Mouse (Mus musculus): ENCODE measurements around the gene Epb41l1. TPM values are rescaled to one million over a fixed set of nuclear protein-coding genes. Genes with fewer than 3 reads are reported as not detected.
A peak's percentile ranks its signal among the peaks of the same experiment; 100 is the strongest.

Gene Epb41l1
- polyA plus RNA-seq, 1 experiment from 2014 or later: 0.76 TPM

DNA sequence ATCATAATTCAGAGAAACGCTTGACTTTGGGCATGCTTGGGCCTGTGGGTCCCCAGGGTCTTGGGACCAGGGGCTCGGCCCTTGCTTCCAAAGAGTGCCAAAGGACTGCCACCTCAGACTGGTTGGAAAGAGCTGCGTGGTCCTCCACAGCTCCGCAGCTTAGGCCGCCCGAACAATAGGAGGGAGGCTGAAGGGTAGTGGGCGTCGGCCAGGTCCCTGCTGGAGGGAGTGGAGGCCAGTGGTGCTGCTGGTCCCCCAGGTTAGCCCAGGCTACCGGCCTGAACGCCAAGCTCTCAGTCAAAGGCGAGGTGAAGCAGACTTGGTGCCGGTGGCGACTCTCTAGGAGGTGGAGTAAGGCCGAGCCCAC lies 399 bp upstream of the Epb41l1 start:
- no peaks in the 10 kb centered on the region for H3K36me3 ChIP-seq (ENCODE audit: control insufficient read depth, insufficient read depth)
- H3K27ac ChIP-seq (ENCODE audit: low read length): no peak overlapping the region
- H3K4me2 ChIP-seq (ENCODE audit: low read depth, low read length): peak overlapping the region; percentile 98
- peaks cover 30% of the 10 kb centered on the region for H3K27me3 ChIP-seq (ENCODE audit: control insufficient read depth, insufficient read depth, low read length)
- H3K4me1 ChIP-seq (ENCODE audit: control insufficient read depth, insufficient read depth, low read length): peaks cover 15% of the 10 kb centered on the region; the same call in 1 of the 2 replicates
- peak overlapping the region; percentile 72 for H3K9ac ChIP-seq (ENCODE audit: low read length)
- H3K9me3 ChIP-seq (replicated peaks; ENCODE audit: control insufficient read depth, low read length): no peaks in the 10 kb centered on the region
- H3K4me3 ChIP-seq (ENCODE audit: low read length): peak overlapping the region; percentile 56
- no peak for ATAC-seq (replicated peaks; ENCODE audit: extremely low read depth, insufficient read depth, low FRiP score)
- 25% methylated on average over 14 of the region's 14 CpGs for WGBS

DNA sequence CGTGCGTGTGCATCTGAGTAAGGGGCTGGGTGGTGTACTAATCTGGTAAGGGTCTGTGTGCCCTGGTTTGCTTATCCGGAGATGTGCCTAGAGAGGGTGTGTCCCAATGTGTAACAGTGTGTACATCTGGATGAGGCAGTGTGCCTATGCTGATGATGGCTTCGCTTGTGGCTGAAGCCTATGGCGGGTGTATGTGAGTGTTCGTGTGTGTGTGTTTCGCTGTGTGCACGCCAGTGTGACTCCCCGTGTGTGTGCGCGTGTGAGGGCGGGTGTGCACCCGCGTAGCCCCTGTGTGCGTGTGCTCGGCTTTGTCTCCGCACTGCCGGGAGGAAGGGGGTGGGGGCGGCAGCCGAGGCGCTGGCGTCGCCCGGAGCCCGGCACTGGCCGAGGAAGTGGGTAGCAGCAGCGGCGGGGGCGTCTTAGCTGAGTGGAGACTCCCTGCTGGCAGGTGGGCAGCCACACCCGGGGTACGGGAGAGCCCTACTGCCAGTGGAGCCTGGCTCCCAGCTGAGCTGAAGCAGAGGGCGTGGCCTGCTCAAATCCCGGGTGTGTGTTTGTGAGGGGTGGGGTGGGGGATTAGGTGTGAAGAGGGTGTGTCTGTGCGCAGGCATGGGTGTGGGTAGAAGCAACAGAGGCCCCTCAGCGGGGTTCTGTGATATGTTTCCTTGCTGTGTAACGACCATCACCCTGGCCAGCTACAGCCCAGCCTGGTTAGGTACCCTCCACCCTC lies 837 bp downstream of the Epb41l1 start:
- Histone ChIP-seq H3K9ac (ENCODE audit: low read length) (peak overlapping the region; percentile 72), H3K4me3 (ENCODE audit: low read length) (peak overlapping the region; percentile 56), H3K4me1 (ENCODE audit: control insufficient read depth, insufficient read depth, low read length) (peaks cover 15% of the 10 kb centered on the region; the same call in 1 of the 2 replicates), H3K27ac (ENCODE audit: low read length) (no peak overlapping the region), H3K36me3 (ENCODE audit: control insufficient read depth, insufficient read depth) (no peaks in the 10 kb centered on the region), H3K9me3 (replicated peaks; ENCODE audit: control insufficient read depth, low read length) (no peaks in the 10 kb centered on the region), H3K27me3 (ENCODE audit: control insufficient read depth, insufficient read depth, low read length) (peaks cover 30% of the 10 kb centered on the region), H3K4me2 (ENCODE audit: low read depth, low read length) (peak overlapping the region; percentile 98)
- WGBS: under 1% methylated on average over 36 of the region's 36 CpGs
- ATAC-seq (replicated peaks; ENCODE audit: extremely low read depth, insufficient read depth, low FRiP score): peak; percentile 30

DNA sequence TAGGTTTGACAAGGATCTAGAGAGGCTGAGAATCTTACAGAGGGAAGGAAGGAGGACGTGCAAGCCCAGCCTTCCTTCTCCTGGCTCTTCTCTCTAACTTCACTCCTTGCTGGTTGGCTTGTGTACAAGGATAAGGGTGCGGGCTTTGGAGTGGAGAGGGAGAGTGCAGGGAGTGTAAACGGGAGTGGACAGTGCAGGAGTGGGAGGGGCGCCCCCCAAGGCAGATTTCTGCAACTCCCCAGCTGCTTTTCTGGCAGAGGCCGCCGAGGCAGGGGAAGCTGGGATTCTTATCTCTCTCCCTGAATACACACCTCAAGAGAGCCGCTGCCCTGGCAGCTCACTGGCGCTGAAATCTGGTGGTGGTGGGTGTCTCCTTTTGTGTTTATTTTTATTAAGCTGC lies 1.9 kb downstream of the Epb41l1 start:
- ATAC-seq (replicated peaks; ENCODE audit: extremely low read depth, insufficient read depth, low FRiP score): no peak
- WGBS: 3% methylated on average over 8 of the region's 8 CpGs
- no peak overlapping the region for H3K4me3 ChIP-seq (ENCODE audit: low read length)
- no peaks in the 10 kb centered on the region for H3K9me3 ChIP-seq (replicated peaks; ENCODE audit: control insufficient read depth, low read length)
- H3K4me2 ChIP-seq (ENCODE audit: low read depth, low read length): 0 out of 2 replicates have a peak overlapping the region, but pooled peaks have one; percentile 5
- peaks cover 30% of the 10 kb centered on the region for H3K27me3 ChIP-seq (ENCODE audit: control insufficient read depth, insufficient read depth, low read length)
- H3K4me1 ChIP-seq (ENCODE audit: control insufficient read depth, insufficient read depth, low read length): peaks cover 15% of the 10 kb centered on the region; the same call in 1 of the 2 replicates
- no peak overlapping the region for H3K27ac ChIP-seq (ENCODE audit: low read length)
- no peaks in the 10 kb centered on the region for H3K36me3 ChIP-seq (ENCODE audit: control insufficient read depth, insufficient read depth)
- no peak overlapping the region for H3K9ac ChIP-seq (ENCODE audit: low read length)

DNA sequence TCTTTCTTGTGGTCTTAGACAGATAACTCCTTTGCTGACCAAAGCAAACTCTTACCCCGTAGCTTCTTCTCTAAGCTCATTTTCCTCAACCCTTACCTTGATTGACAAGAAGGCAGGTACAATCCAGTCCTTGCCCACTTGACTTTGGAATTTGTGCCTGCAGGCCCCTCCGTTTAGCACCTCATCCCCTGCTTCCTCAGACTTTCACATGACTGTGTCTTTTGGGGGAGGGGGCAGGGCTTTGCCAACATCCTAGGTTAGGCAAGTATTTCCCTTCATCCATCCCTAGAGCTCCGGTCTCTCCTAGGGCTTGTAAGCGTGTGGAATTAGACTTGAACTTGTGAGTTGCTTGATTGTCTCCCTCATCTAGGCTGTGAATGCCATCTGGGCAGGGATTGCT lies 3.0 kb downstream of the Epb41l1 start:
- peaks cover 15% of the 10 kb centered on the region; the same call in 1 of the 2 replicates for H3K4me1 ChIP-seq (ENCODE audit: control insufficient read depth, insufficient read depth, low read length)
- ATAC-seq (replicated peaks; ENCODE audit: extremely low read depth, insufficient read depth, low FRiP score): no peak
- no peak overlapping the region for H3K9ac ChIP-seq (ENCODE audit: low read length)
- peaks cover 29% of the 10 kb centered on the region for H3K27me3 ChIP-seq (ENCODE audit: control insufficient read depth, insufficient read depth, low read length)
- no peak overlapping the region for H3K27ac ChIP-seq (ENCODE audit: low read length)
- 71% methylated on average over 4 of the region's 4 CpGs for WGBS
- H3K4me2 ChIP-seq (ENCODE audit: low read depth, low read length): no peak overlapping the region
- no peak overlapping the region for H3K4me3 ChIP-seq (ENCODE audit: low read length)
- H3K36me3 ChIP-seq (ENCODE audit: control insufficient read depth, insufficient read depth): no peaks in the 10 kb centered on the region
- no peaks in the 10 kb centered on the region for H3K9me3 ChIP-seq (replicated peaks; ENCODE audit: control insufficient read depth, low read length)

DNA sequence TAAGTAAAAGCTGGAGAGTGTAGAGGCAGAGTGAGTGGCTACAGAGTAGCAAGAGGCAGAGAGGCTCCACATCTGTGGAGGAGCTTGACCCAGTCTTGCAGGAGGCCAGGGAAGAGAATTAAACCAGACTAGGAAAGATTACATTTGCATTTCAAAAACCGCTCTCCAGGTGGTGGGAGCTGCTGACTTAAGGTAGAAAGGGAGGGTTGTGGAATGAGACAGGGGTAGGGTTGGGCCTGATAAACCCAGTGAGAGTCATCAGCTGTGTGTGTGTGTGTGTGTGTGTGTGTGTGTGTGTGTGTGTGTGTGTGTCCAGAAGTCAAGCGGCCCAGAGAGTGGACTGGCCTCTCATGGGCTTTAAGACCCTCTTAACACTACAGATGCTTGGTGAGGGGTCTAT lies 4.9 kb downstream of the Epb41l1 start:
- Histone ChIP-seq H3K27me3 (ENCODE audit: control insufficient read depth, insufficient read depth, low read length) (peaks cover 20% of the 10 kb centered on the region), H3K4me1 (ENCODE audit: control insufficient read depth, insufficient read depth, low read length) (peaks cover 15% of the 10 kb centered on the region; the same call in 1 of the 2 replicates), H3K9me3 (replicated peaks; ENCODE audit: control insufficient read depth, low read length) (no peaks in the 10 kb centered on the region), H3K4me3 (ENCODE audit: low read length) (no peak overlapping the region), H3K36me3 (ENCODE audit: control insufficient read depth, insufficient read depth) (no peaks in the 10 kb centered on the region), H3K9ac (ENCODE audit: low read length) (no peak overlapping the region), H3K27ac (ENCODE audit: low read length) (no peak overlapping the region), H3K4me2 (ENCODE audit: low read depth, low read length) (no peak overlapping the region)
- WGBS: 41% methylated on average over 2 of the region's 2 CpGs
- no peak for ATAC-seq (replicated peaks; ENCODE audit: extremely low read depth, insufficient read depth, low FRiP score)

GRCm38 (mm10) chr2:156426151-156426550 lies 5.4 kb downstream of the Epb41l1 start:
- no peaks in the 10 kb centered on the region for H3K36me3 ChIP-seq (ENCODE audit: control insufficient read depth, insufficient read depth)
- H3K27ac ChIP-seq (ENCODE audit: low read length): no peak overlapping the region
- H3K9me3 ChIP-seq (replicated peaks; ENCODE audit: control insufficient read depth, low read length): no peaks in the 10 kb centered on the region
- H3K4me2 ChIP-seq (ENCODE audit: low read depth, low read length): no peak overlapping the region
- H3K4me3 ChIP-seq (ENCODE audit: low read length): no peak overlapping the region
- H3K27me3 ChIP-seq (ENCODE audit: control insufficient read depth, insufficient read depth, low read length): peaks cover 20% of the 10 kb centered on the region
- no peak for ATAC-seq (replicated peaks; ENCODE audit: extremely low read depth, insufficient read depth, low FRiP score)
- no peak overlapping the region for H3K9ac ChIP-seq (ENCODE audit: low read length)
- peaks cover 15% of the 10 kb centered on the region; the same call in 1 of the 2 replicates for H3K4me1 ChIP-seq (ENCODE audit: control insufficient read depth, insufficient read depth, low read length)
- WGBS: 52% methylated on average over 4 of the region's 4 CpGs

GRCm38 (mm10) chr2:156429836-156430235 lies 9.1 kb downstream of the Epb41l1 start:
- WGBS: 66% methylated on average over 10 of the region's 10 CpGs
- no peak overlapping the region for H3K27ac ChIP-seq (ENCODE audit: low read length)
- H3K4me3 ChIP-seq (ENCODE audit: low read length): no peak overlapping the region
- no peak overlapping the region for H3K9ac ChIP-seq (ENCODE audit: low read length)
- H3K4me2 ChIP-seq (ENCODE audit: low read depth, low read length): no peak overlapping the region
- H3K36me3 ChIP-seq (ENCODE audit: control insufficient read depth, insufficient read depth): no peaks in the 10 kb centered on the region
- ATAC-seq (replicated peaks; ENCODE audit: extremely low read depth, insufficient read depth, low FRiP score): no peak
- H3K4me1 ChIP-seq (ENCODE audit: control insufficient read depth, insufficient read depth, low read length): peaks cover 9% of the 10 kb centered on the region
- H3K27me3 ChIP-seq (ENCODE audit: control insufficient read depth, insufficient read depth, low read length): no peaks in the 10 kb centered on the region
- H3K9me3 ChIP-seq (replicated peaks; ENCODE audit: control insufficient read depth, low read length): no peaks in the 10 kb centered on the region

DNA sequence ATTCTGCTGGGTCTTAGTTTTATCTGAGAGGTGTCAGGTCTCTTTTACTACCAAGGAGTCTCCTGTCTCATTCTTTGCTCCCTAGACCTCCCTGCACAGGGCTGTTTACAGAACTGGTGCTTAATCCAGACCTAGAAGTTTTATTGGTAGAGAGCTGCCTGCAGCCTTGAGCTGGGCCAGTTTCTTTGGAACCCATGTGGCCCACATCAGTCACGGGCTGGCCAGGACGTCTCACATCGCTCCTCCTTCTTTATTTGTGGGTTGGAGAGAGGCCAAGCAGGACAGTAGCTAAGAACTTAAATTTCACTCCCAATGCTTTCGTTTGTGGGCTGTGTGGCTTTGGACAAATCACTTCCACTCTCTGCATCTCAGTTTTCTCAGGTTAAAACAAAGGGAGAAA lies 9.6 kb downstream of the Epb41l1 start:
- H3K27me3 ChIP-seq (ENCODE audit: control insufficient read depth, insufficient read depth, low read length): no peaks in the 10 kb centered on the region
- ATAC-seq (replicated peaks; ENCODE audit: extremely low read depth, insufficient read depth, low FRiP score): no peak
- no peak overlapping the region for H3K9ac ChIP-seq (ENCODE audit: low read length)
- H3K36me3 ChIP-seq (ENCODE audit: control insufficient read depth, insufficient read depth): no peaks in the 10 kb centered on the region
- H3K4me2 ChIP-seq (ENCODE audit: low read depth, low read length): no peak overlapping the region
- peaks cover 9% of the 10 kb centered on the region for H3K4me1 ChIP-seq (ENCODE audit: control insufficient read depth, insufficient read depth, low read length)
- no peaks in the 10 kb centered on the region for H3K9me3 ChIP-seq (replicated peaks; ENCODE audit: control insufficient read depth, low read length)
- no peak overlapping the region for H3K4me3 ChIP-seq (ENCODE audit: low read length)
- H3K27ac ChIP-seq (ENCODE audit: low read length): no peak overlapping the region
- WGBS: 31% methylated on average over 4 of the region's 4 CpGs

- Histone ChIP-seq H3K36me3 (ENCODE audit: control insufficient read depth, insufficient read depth) (no peaks in the 10 kb centered on the region), H3K4me3 (ENCODE audit: low read length) (no peak overlapping the region), H3K9ac (ENCODE audit: low read length) (no peak overlapping the region), H3K4me2 (ENCODE audit: low read depth, low read length) (no peak overlapping the region), H3K4me1 (ENCODE audit: control insufficient read depth, insufficient read depth, low read length) (peaks cover 9% of the 10 kb centered on the region), H3K27me3 (ENCODE audit: control insufficient read depth, insufficient read depth, low read length) (no peaks in the 10 kb centered on the region), H3K27ac (ENCODE audit: low read length) (no peak overlapping the region), H3K9me3 (replicated peaks; ENCODE audit: control insufficient read depth, low read length) (no peaks in the 10 kb centered on the region)
- 75% methylated on average over 6 of the region's 6 CpGs for WGBS
- no peak for ATAC-seq (replicated peaks; ENCODE audit: extremely low read depth, insufficient read depth, low FRiP score)
Observed at GRCm38 (mm10) chr2:156431409-156431808, 10.7 kb downstream of the Epb41l1 start.

Data from heart, embryonic 16.5 days (tissue).